Mouse (Mus musculus) T-helper 1 cell (primary cell): ENCODE results near the gene Rnf144a.

ENCODE experiments used
- in situ Hi-C: fragments of 300-600 bp; cut with MboI, MseI; formaldehyde crosslinking; loops from one replicate; pipeline ENCODE4 v1.15.1; 2025; ENCODE audit warnings: high pct_unique_total_duplicates

Rnf144a gene

GRCm38 (mm10) chr12:26373721-26374120, 41.3 kb downstream of the Rnf144a start:
- in situ Hi-C loops: no loop called here

- in situ Hi-C loops: no loop called here
Measured at GRCm38 (mm10) chr12:26370004-26370403, 45.0 kb downstream of the Rnf144a start.

GRCm38 (mm10) chr12:26367361-26367760, 47.7 kb downstream of the Rnf144a start:
- in situ Hi-C loops: loop anchor here (10.0 kb wide), 1 partner anchor 437 kb away; no protein-coding TSS in a partner anchor

- in situ Hi-C loops: loop anchor here (10.0 kb wide), 1 partner anchor 438 kb away; no protein-coding TSS in a partner anchor
Measured at GRCm38 (mm10) chr12:26366372-26366771, 48.7 kb downstream of the Rnf144a start.

- in situ Hi-C loops: loop anchor here (10.0 kb wide), 1 partner anchor 439 kb away; no protein-coding TSS in a partner anchor
Measured at GRCm38 (mm10) chr12:26365531-26366315, 49.3 kb downstream of the Rnf144a start.

- in situ Hi-C loops: loop anchor here (10.0 kb wide), 1 partner anchor 440 kb away; no protein-coding TSS in a partner anchor
Measured at GRCm38 (mm10) chr12:26364822-26365221, 50.2 kb downstream of the Rnf144a start.

GRCm38 (mm10) chr12:26360946-26361523, 54.0 kb downstream of the Rnf144a start:
- in situ Hi-C loops: loop anchor here (10.0 kb wide), 1 partner anchor 444 kb away; no protein-coding TSS in a partner anchor

- in situ Hi-C loops: loop anchor here (10.0 kb wide), 1 partner anchor 445 kb away; no protein-coding TSS in a partner anchor
Measured at GRCm38 (mm10) chr12:26359817-26360216, 55.2 kb downstream of the Rnf144a start.

- in situ Hi-C loops: no loop called here
Measured at GRCm38 (mm10) chr12:26359241-26359640, 55.8 kb downstream of the Rnf144a start.

- in situ Hi-C loops: no loop called here
Measured at GRCm38 (mm10) chr12:26357246-26357645, 57.8 kb downstream of the Rnf144a start.

- in situ Hi-C loops: no loop called here
Measured at GRCm38 (mm10) chr12:26356191-26356590, 58.9 kb downstream of the Rnf144a start.

- in situ Hi-C loops: no loop called here
Measured at GRCm38 (mm10) chr12:26351321-26351720, 63.7 kb downstream of the Rnf144a start.

GRCm38 (mm10) chr12:26344408-26344807, 70.6 kb downstream of the Rnf144a start:
- in situ Hi-C loops: no loop called here

- in situ Hi-C loops: no loop called here
Measured at GRCm38 (mm10) chr12:26343131-26343530, 71.9 kb downstream of the Rnf144a start.

- in situ Hi-C loops: no loop called here
Measured at GRCm38 (mm10) chr12:26342663-26343062, 72.4 kb downstream of the Rnf144a start.

GRCm38 (mm10) chr12:26342086-26342485, 73.0 kb downstream of the Rnf144a start:
- in situ Hi-C loops: no loop called here

- in situ Hi-C loops: no loop called here
Measured at GRCm38 (mm10) chr12:26340621-26341020, 74.4 kb downstream of the Rnf144a start.

GRCm38 (mm10) chr12:26339886-26340285, 75.2 kb downstream of the Rnf144a start:
- in situ Hi-C loops: no loop called here

- in situ Hi-C loops: no loop called here
Measured at GRCm38 (mm10) chr12:26339181-26339580, 75.9 kb downstream of the Rnf144a start.

- in situ Hi-C loops: no loop called here
Measured at GRCm38 (mm10) chr12:26333678-26334077, 81.4 kb downstream of the Rnf144a start.

GRCm38 (mm10) chr12:26331048-26331447, 84.0 kb downstream of the Rnf144a start:
- in situ Hi-C loops: no loop called here

- in situ Hi-C loops: no loop called here
Measured at GRCm38 (mm10) chr12:26329756-26330155, 85.3 kb downstream of the Rnf144a start.
